Mouse (Mus musculus): ENCODE results near the gene Pole.

The Pole gene

DNA sequence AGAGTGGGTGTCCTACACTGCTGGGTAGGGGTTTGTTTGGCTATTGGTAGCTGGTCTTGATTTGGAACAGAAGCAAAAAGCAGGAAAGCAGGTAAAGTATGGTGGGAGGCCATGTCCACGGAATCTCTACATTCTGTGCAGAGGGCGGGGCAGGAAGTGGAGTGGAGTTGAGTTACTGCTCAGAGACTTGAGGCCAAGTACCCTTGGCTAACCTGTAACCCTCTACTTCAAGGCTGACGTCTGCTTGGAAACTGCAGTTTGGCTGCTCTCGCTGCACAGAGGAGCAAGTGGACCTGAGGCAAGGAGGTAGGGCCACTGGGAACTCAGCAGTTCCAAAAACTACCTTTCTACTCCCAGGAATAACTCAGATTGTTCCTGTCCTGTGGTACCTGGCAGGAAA, 58.4 kb downstream of the Pole start, which contains the start of gene Lrcol1:
TSS of gene Lrcol1 (plus strand) at position 207 of the 400 bp plus-strand sequence.
- DNase-seq (ENCODE audit: low read depth) = no peak

DNA sequence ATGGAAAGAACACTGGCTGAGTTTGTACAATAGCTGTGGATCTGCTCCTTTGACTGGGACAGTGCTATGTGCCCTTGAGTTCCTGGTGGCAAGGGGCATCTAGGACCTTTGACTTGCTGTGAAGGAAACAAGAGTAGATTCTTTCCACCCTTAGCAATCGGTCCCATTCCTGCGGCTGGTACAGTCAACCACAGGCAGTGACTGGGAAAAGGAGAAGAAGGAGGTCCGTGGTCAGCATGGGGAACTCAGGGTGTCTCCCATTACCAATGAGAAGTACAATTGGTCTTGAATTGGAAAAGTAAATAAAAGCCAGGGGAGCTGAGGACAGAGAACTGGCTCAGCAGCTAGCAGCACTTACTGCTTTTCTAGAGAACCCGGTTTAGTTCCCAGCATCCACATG, 59.4 kb downstream of the Pole start:
- peak; percentile 50 for DNase-seq (ENCODE audit: low read depth)

DNA sequence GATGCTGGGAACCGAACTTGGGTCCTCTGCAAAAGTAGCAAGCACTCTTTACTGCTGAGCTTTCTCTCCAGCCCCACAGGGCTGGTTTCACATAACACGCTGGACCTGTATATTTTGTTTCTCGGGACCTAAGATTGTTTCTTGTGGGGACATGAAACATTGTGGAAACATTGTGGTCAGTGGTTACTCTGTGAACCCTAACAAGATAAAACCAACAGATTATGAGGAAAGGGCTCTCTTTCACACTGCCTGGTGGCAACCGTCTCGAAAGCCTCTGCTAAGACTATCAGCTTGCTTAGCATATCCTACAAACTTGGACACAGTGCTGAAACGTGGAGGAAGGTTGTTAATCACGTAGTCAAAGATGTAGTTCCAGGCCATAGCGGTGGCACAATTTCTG, 60.9 kb downstream of the Pole start:
- peak; percentile 71 for DNase-seq (ENCODE audit: low read depth)

DNA sequence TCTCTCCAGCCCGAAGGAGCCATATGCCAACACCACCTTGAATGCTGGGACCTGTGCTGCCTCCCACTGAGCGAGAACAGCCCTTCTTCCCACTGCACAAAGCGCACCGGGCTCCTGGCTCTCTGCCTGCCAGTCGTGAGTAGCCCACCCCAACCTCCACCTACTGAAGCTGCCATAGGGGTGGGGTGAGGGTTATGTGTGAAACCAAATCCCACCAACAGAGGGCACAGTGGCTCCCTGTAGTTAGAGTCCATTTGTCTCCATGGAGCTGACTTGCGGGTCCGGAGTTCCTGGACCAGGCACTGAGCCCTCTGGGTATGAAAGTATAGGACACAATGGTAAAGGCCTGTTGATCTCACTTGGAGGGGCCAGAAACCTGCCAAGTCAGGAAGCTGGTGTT, 68.6 kb downstream of the Pole start:
- peak; percentile 39 for DNase-seq (ENCODE audit: low read depth)

DNA sequence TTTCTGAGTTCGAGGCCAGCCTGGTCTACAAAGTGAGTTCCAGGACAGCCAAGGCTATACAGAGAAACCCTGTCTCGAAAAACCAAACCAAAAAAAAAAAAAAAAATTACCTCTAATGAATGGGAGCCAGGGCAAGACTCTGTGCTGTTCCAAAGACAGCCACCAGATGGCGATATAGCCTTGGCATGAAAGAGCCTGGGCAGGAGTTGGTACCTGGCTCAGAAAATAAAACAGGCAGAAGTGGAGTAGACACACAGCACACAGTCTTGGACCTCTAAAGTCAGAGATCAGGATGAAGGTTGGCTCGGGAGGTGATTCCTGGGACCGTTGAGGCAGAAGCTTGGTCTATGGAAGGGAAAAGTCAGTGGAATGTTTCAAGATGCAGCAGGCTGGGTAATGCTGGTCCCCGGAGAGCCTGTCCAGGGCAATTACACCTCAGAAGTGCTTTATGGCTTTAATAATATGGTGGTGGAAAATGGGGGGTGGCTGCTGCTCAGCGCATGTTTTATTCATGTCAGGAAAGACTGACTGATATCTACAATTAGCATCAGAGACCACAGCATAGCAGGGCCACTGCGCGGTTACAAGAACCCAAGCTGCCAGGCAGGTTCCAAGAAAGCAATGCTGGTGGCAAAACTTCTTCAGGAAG, 71.5 kb downstream of the Pole start:
- peak; percentile 82 for DNase-seq (ENCODE audit: low read depth)

DNA sequence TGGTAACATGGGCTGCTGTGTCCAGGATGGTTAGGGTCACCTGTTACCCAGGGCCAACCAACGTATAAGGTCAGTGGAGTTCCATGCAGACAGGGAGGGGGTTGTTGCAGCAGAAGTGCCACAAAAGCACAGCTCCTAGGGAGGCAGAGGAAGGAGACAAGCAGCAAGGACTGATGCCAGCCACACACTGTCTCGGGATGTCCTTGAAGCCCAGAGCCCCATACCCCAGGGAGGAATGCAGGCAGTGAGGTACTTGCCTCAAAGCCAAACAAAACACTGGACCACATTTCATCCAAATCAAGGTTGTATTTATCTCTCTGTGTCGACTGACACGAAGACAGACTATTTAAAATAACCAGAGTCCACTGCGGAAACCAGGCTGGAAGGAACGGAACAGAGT, 75.4 kb downstream of the Pole start:
- DNase-seq (ENCODE audit: low read depth) = no peak

DNA sequence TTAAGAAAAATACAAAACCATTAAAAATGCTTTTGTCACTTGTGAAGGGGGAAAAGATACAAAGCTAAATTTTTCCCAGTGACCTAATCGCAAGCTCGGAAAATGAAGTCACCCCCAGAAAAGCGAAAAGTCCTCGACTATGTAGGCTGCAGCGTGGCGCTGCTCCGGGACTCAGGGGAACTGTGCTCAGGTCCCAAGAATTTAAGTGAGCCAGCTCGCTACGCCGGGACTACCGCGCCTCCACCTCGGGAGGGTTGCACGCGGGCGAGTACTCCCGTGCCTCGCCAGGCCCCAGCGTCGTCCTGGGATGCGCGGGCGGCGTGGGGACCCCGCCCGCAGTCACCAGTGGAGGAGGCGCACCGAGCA, 76.7 kb downstream of the Pole start:
- DNase-seq (ENCODE audit: low read depth) = no peak

DNA sequence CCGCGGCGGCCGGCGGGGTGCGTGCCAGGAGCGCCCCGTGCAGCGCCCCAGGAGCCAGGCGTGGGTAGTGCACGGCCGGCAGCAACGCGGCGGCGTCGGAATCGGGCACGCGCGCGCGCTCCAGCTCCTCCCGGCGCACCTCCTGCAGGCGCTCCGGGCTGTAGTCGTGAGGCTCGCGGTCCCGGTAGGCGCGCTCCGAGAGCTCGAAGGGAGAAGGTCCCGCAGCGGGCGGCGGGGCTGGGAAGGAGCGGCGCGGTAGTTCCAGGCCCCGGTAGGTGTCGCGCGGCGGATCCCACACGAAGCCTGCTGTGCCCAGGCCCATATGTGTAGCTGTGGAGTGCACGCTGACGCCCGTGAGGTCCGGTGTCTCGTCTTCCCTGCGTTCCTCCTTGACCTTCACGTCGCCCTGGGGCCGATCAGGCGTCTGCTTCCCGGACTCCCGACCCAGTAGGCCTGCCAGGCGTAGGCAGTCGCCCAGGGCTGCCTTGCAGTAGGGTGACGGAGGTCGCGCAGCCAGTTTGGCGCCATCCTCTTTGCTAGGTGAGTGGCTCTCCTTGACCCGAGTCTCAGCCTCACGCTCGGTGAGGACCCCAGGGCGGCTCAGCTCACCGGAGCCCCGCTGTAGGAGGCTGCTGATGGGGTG, 77.2 kb downstream of the Pole start:
- DNase-seq (ENCODE audit: low read depth) = no peak

DNA sequence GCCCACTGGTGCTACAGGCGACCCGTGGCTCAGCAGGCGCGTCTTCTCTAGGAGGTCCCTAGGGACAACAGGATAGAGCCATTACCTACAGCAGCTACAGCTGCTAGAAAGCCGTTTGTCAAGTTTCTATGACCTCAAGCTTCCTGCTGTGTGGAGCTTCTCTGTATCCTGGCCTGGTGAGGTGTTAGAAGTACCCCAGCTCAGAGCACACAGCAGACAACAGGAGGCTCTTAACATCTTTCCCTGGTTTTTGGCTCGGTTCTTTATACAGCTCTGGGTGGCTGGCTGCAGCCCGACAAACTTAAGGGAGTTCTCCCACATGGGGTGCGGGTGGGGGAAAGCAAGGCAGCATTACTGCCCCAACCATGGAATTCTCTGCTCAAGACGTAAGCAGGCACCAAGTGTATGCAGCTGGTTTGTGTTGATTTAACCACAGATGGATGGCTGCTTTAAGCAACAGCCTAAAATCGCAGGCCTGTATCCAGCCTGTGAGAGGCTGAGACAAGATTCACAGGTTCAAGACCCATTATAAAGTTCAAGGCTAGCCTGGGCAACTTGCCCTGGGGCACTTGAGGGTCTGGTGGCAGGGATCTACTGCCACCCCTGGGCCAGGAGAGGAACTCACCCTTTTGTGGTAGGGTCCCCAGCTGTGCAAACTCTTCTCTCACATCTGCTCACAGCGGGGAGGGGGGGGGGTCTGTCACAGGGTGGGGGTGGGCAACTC, 77.9 kb downstream of the Pole start:
- DNase-seq (ENCODE audit: low read depth) = no peak

DNA sequence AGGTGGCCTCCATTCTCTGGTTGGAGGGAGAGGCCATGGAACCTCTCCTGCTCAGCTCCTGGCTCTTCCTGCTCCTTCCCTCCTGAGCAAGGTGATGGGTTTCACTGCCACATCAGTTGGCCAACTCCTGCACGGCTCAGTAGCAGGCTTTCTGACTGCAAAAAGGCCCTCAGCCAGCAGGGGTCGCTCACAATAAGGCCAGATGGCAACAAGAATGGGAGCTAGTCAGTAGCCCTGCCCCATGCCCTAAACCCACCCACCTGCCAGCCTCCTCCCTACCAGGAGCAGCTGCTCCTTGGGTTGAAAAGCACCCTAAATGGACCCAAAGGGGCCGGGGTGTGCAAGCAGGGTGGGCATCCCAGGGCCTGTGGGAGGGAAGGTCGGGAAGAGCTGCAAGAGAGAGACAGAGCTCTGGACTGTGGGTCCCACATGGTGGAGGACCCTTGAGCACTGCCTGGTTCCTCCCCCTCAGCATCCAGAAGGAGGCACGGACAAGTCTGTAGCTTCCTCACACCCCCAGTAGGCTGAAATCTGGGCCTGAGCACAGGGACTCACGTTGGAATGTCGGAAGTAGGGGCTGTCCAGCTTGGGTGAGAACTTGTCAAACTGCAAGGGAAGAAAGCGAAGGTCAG, 90.8 kb downstream of the Pole start:
- peak; percentile 64 for DNase-seq (ENCODE audit: low read depth)

DNA sequence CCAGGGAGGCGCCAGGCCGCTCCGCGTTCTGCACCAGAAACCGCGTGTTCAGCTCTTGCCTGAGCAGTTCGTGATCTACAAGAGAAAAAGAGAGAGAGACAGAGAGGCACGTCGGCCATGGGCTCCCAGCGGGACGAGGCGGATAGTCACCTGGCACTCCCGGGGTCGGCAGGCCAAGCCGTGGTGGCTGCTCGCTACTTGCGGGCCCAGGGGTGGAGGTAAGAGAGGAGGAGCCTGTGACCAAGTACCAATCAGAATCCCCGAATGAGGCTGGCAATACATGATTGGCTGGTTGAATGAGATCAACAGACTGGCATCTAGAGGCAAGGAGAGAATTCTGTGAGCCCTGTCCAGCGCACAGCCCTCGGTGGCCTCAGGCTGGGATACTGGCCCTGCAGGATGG, 92.1 kb downstream of the Pole start:
- DNase-seq (ENCODE audit: low read depth) = no peak

DNA sequence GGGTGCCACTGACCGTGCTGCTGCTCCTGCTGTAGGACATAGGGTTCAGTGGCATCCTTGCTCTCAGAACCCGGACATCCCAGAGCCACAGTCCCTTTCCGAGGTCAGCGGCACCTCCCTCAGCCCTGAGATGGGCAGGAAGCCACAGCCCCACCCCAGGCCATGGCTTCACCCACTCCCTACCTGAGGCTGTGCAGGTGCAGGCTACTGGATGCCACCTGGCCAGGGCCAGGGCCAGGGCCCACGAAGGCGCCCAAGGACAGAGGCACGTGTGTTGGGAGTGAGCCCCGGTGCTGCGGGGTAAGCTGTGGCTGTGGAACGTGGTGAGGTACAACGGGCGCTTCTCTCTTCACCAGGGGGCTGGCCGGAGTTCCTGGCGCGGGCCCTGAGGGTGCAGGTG, 93.0 kb downstream of the Pole start:
- no peak for DNase-seq (ENCODE audit: low read depth)

DNA sequence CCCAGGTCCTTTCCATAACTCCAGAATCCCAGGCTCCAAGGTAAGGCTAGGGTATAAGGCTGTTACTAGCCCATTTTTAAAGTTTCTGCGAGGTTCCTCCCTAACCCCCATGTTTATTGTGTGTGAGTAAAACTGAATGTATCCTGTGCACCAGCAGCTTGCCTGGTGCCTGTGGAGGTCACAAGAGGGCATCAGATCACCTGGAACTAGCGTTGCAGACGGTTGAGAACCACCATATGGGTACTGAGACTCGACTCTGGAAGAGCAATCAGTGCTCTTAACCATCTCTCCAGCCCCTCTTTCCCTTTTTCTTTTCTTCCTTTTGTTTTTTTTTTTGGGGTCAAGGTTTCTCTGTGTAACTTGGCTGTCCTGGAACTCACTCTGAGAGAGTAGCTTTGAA, 93.7 kb downstream of the Pole start:
- DNase-seq (ENCODE audit: low read depth) = no peak

DNA sequence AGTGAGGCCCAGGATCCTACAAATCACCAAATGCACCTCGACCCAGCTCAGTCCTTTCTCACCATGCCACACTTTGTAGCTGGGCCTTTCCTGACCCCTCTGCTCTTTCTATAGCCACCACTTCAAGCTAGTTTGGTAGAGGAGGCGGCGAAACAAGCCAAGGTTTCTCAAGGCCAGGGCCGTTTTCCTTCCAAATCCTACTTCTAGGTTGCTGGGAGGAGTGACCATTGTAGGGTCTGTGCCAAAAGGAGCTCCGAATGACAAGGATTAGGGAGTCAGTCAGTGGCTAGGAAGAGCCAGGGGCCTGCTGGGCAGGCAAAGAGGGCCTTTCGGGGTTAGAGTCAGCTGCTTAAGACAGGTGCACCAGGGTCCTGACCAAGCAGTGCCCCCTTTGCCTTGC, 98.4 kb downstream of the Pole start:
- DNase-seq (ENCODE audit: low read depth) = no peak

DNA sequence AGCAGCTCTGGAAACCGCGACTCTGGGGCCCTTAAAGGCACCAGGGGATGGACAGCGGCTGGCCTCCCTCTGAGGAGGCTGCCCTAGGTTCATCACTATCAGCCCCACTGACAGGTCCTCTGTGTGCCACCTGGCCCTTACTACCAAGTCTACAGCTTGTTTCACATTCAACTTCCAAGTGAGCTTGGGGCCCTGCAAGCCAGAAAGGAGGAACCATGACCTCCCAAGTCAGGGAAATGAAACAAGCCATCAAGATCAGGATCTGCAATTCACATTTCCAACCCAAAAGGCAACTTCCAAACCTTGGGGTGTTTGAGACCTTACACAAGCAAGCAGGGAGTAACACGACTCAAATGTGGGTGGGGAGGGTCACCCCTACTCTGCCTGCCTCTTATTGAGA, 99.2 kb downstream of the Pole start:
- no peak for DNase-seq (ENCODE audit: low read depth)

DNA sequence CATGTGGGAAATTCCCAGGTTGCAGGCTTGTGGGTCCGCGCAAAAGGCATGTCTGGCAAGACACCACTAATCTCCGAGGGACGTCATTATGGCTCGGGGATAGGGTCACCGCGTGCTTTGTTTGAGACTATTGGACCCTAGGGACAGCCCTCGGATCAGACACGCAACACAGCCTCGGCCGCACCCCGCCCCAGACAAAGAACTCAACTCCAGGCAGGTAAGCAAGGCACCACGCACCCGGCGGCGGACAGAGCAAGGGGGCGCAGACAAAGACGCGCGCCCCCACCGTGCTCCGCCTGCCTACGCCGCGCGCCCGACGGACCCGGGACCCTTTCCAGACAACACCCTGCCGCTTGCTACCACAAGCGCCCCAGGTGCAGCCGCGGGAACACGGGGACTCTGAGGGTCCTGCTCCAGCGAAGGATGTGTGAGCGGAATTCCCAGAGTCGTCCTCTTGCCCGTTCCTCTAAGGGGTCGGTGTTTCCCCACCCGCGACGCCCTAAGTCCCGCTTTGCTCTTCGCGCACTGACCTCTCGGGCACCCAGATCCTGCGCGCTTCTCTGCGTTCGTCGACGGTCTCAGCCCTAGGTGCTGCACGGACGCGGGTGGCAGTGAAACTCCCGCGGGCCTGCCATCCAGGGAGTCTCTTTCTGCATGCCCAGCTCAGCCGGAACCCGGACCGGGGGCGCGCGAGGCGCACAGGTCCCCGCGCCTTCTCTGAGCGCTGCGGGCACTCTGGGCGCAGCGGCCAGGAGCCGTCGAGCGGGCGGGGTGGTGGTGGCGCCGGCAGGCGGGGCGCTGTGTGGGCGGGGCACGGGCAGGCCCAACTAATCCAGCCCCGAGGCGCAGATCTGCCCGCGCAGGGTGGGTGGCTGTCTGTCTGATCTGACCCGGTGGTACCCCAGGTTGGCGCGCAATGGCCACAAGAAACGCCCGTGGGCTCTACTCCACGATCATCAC, 100.5 kb downstream of the Pole start:
- no peak for DNase-seq (ENCODE audit: low read depth)

Data from 416B (cell line).